Mouse (Mus musculus) forebrain, embryonic 13.5 days (tissue): ENCODE results near the gene Tnfrsf19. TPM values are rescaled to one million over a fixed set of nuclear protein-coding genes. Genes with fewer than 3 reads are reported as not detected.
A peak's percentile ranks its signal among the peaks of the same experiment; 100 is the strongest.

ENCODE experiments used
- ATAC-seq: fragments of 200-750 bp; cut with Nextera tagmentation; 2 replicates; pipeline ENCODE4 v1.8.0; 2017
- H3K27ac ChIP-seq: fragments of 300-500 bp; sonication (generic); 2 replicates; pipeline ENCODE4 v1.5.1; 2015; ENCODE audit warnings: inconsistent platforms, mild to moderate bottlenecking, moderate library complexity
- H3K27me3 ChIP-seq: fragments of 300-500 bp; sonication (generic); 2 replicates; pipeline ENCODE4 v1.6.1; 2015; ENCODE audit warnings: mild to moderate bottlenecking, inconsistent platforms
- H3K36me3 ChIP-seq: fragments of 300-500 bp; sonication (generic); 2 replicates; pipeline ENCODE4 v1.6.1; 2015; ENCODE audit warnings: mild to moderate bottlenecking, inconsistent platforms; ENCODE audit not compliant: poor library complexity, severe bottlenecking
- H3K4me1 ChIP-seq: fragments of 300-500 bp; sonication (generic); 2 replicates; pipeline ENCODE4 v1.6.1; 2015; ENCODE audit warnings: inconsistent platforms
- H3K4me2 ChIP-seq: fragments of 300-500 bp; sonication (generic); 2 replicates; pipeline ENCODE4 v1.6.1; 2015; ENCODE audit warnings: inconsistent platforms, mild to moderate bottlenecking, moderate library complexity
- H3K4me3 ChIP-seq: fragments of 300-500 bp; sonication (generic); 2 replicates; pipeline ENCODE4 v1.5.1; 2015; ENCODE audit warnings: mild to moderate bottlenecking, inconsistent platforms
- H3K9ac ChIP-seq: fragments of 300-500 bp; sonication (generic); 2 replicates; pipeline ENCODE4 v1.6.1; 2015; ENCODE audit warnings: mild to moderate bottlenecking, inconsistent platforms
- H3K9me3 ChIP-seq: fragments of 300-500 bp; sonication (generic); replicated peaks from 2 replicates; pipeline ENCODE4 v1.6.1; 2016; ENCODE audit warnings: inconsistent platforms
- WGBS: fragments of 180-500 bp; shearing (Covaris S2); methylation state at CpG from one replicate; pipeline ENCODE4 v1.1.7; 2015; 5-methylcytosine and 5-hydroxymethylcytosine counted together
- polyA plus RNA-seq: library from polyadenylated mRNA; unstranded; fragments of >200 nt; fragmentation: Nextera tagmentation; extraction: Ambion mirVana; gene quantifications from 2 replicates; pipeline ENCODE4 v1.2.1, GENCODE M21; 2015

Tnfrsf19 gene
- polyA plus RNA-seq, 1 experiment from 2014 or later, result 61.3 TPM

DNA sequence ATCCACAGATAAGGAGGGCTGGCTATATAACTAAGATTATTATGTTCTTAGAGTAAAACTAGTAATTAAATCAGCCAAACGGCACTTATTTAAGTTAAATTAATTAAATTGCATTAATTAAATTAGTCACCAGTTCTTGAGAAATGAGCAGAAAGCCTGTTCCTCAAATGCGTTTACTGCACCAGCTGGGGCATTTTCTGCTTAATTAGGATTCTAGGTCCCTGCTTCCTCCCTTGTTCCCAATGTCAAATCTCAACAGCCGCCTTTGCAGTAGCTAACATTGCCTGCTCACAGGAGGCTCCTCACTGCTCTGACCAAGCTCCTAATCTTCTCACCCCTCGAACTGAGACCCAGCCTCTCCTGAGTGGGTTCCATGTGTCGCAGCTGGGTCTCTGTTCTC is 59.4 kb downstream of the Tnfrsf19 start:
- Histone ChIP-seq H3K4me3 (no peak overlapping the region), H3K4me2 (no peak overlapping the region), H3K27me3 (no peaks in the 10 kb centered on the region), H3K9ac (no peak overlapping the region), H3K36me3 (peaks cover 9% of the 10 kb centered on the region; the same call in 1 of the 2 replicates), H3K4me1 (peaks cover 59% of the 10 kb centered on the region), H3K9me3 (no peaks in the 10 kb centered on the region), H3K27ac (peak overlapping the region; percentile 65; the same call in 1 of the 2 replicates)
- 21% methylated on average over 5 of the region's 5 CpGs for WGBS
- no peak for ATAC-seq

- no peak overlapping the region for H3K4me2 ChIP-seq
- peak overlapping the region; percentile 33; the same call in 1 of the 2 replicates for H3K27ac ChIP-seq
- H3K9ac ChIP-seq, result no peak overlapping the region
- H3K27me3 ChIP-seq, result no peaks in the 10 kb centered on the region
- H3K9me3 ChIP-seq, result no peaks in the 10 kb centered on the region
- no peak for ATAC-seq
- peaks cover 16% of the 10 kb centered on the region; the same call in 1 of the 2 replicates for H3K36me3 ChIP-seq
- peaks cover 54% of the 10 kb centered on the region for H3K4me1 ChIP-seq
- H3K4me3 ChIP-seq, result no peak overlapping the region
- WGBS, result 7% methylated on average over 4 of the region's 4 CpGs
These were observed 61.2 kb downstream of the Tnfrsf19 start for GRCm38 (mm10) chr14:60985077-60985476.

- Histone ChIP-seq H3K4me1 (peaks cover 52% of the 10 kb centered on the region), H3K36me3 (peaks cover 16% of the 10 kb centered on the region; the same call in 1 of the 2 replicates), H3K27ac (0 out of 2 replicates have a peak overlapping the region, but pooled peaks have one; percentile 33), H3K4me3 (no peak overlapping the region), H3K27me3 (no peaks in the 10 kb centered on the region), H3K4me2 (no peak overlapping the region), H3K9ac (no peak overlapping the region), H3K9me3 (no peaks in the 10 kb centered on the region)
- no peak for ATAC-seq
- 58% methylated on average over 6 of the region's 6 CpGs for WGBS
These were observed 62.0 kb downstream of the Tnfrsf19 start for GRCm38 (mm10) chr14:60984266-60984665.

- no peak for ATAC-seq
These were observed 64.2 kb downstream of the Tnfrsf19 start for GRCm38 (mm10) chr14:60982126-60982525.

DNA sequence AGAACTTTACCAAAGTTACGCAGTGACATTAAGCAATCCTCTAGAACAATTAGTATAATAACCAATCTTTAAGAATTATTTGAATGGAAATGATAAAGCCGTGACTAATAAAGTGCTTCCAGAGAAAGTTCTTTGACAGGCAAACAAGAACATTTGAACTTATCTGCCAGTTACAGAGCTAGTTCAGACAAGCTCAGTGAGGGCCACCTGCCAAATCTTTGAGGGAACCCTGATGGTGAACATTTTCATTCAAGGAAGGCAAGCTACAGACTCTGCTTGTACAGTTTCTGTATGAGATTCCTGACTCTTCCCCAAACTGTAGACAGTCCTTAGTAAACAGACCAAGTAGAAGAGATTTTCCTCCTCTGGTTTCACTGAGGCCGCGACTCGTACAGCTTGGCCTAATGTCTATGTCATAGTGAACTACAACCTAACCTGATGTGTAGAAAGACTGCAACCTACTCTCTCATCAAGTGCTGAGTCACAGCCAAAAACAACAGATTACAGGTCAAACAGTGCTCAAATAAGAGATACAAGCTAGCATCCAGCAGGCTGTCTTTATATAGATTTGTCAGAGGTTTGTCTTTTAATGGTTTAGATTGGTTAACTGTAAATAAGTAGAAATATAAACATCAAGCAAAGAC is 65.9 kb downstream of the Tnfrsf19 start:
- peaks cover 16% of the 10 kb centered on the region; the same call in 1 of the 2 replicates for H3K36me3 ChIP-seq
- peaks cover 15% of the 10 kb centered on the region for H3K4me1 ChIP-seq
- H3K9me3 ChIP-seq, result no peaks in the 10 kb centered on the region

More at GRCm38 (mm10) chr14:60982126-60982525, 64.2 kb downstream of the Tnfrsf19 start:
- Histone ChIP-seq H3K9ac (no peak overlapping the region), H3K9me3 (no peaks in the 10 kb centered on the region), H3K27ac (no peak overlapping the region), H3K4me1 (peaks cover 30% of the 10 kb centered on the region), H3K36me3 (peaks cover 16% of the 10 kb centered on the region; the same call in 1 of the 2 replicates), H3K4me2 (no peak overlapping the region), H3K4me3 (no peak overlapping the region), H3K27me3 (no peaks in the 10 kb centered on the region)

GRCm38 (mm10) chr14:60978129-60978528 is 68.2 kb downstream of the Tnfrsf19 start:
- no peaks in the 10 kb centered on the region for H3K9me3 ChIP-seq
- peaks cover 29% of the 10 kb centered on the region for H3K36me3 ChIP-seq
- no peak overlapping the region for H3K9ac ChIP-seq
- 79% methylated on average over 6 of the region's 6 CpGs for WGBS
- ATAC-seq, result no peak
- no peak overlapping the region for H3K27ac ChIP-seq
- no peak overlapping the region for H3K4me3 ChIP-seq
- H3K4me1 ChIP-seq, result no peaks in the 10 kb centered on the region
- H3K4me2 ChIP-seq, result no peak overlapping the region
- no peaks in the 10 kb centered on the region for H3K27me3 ChIP-seq

More for the DNA sequence above, 65.9 kb downstream of the Tnfrsf19 start:
- H3K4me3 ChIP-seq, result no peak overlapping the region
- H3K9ac ChIP-seq, result no peak overlapping the region
- no peak overlapping the region for H3K4me2 ChIP-seq
- 97% methylated on average over 5 of the region's 5 CpGs for whole genome bisulfite sequencing
- no peaks in the 10 kb centered on the region for H3K27me3 ChIP-seq
- ATAC-seq, result no peak
- no peak overlapping the region for H3K27ac ChIP-seq

DNA sequence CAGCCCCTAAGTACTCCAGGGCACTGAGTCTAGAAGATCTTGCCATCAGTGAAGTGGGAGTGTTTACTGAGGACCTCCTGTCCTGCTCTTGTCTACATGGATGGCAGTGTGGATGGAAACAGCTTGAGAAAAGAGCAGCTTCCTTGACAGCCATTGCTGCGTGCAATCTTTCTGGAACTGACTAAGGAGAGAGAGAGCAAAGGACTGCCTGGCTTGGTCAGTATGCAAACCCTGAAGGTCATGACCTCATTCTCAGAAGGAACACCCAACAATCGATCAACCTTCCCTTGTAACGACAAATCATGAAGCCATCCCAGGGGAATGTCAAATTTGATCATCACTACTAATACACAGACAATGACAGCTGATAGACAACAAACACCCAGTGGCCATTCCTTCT is 70.1 kb downstream of the Tnfrsf19 start:
- no peak overlapping the region for H3K4me2 ChIP-seq
- ATAC-seq, result no peak
- H3K4me3 ChIP-seq, result no peak overlapping the region
- peaks cover 31% of the 10 kb centered on the region for H3K36me3 ChIP-seq
- no peaks in the 10 kb centered on the region for H3K27me3 ChIP-seq
- no peak overlapping the region for H3K27ac ChIP-seq
- 89% methylated on average over 3 of the region's 3 CpGs for WGBS
- H3K9ac ChIP-seq, result no peak overlapping the region
- no peaks in the 10 kb centered on the region for H3K4me1 ChIP-seq
- no peaks in the 10 kb centered on the region for H3K9me3 ChIP-seq

DNA sequence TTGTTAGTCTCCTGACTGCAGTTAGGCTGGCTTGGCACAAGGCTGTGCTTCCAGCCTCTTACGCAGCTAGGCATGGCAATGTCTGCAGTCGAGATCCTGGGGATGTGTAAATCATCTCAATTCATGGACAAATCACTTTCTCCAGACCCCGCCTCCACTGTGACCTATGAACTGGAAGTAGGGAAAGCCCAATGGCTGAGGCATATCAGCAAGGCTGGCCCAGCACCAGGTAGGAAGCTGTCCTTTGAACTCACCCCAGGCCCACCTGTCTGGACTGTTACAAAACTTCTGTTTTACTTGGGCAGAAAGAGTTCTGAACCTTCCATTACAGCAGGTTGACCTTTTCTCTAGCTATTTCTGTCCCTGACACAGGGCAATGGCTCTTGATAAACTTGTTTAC is 70.6 kb downstream of the Tnfrsf19 start:
- H3K4me3 ChIP-seq, result no peak overlapping the region
- H3K9me3 ChIP-seq, result no peaks in the 10 kb centered on the region
- no peak overlapping the region for H3K9ac ChIP-seq
- H3K27ac ChIP-seq, result no peak overlapping the region
- no peak for ATAC-seq
- no peaks in the 10 kb centered on the region for H3K4me1 ChIP-seq
- WGBS, result 88% methylated on average over 3 of the region's 3 CpGs
- no peak overlapping the region for H3K4me2 ChIP-seq
- H3K27me3 ChIP-seq, result no peaks in the 10 kb centered on the region
- H3K36me3 ChIP-seq, result peaks cover 30% of the 10 kb centered on the region

DNA sequence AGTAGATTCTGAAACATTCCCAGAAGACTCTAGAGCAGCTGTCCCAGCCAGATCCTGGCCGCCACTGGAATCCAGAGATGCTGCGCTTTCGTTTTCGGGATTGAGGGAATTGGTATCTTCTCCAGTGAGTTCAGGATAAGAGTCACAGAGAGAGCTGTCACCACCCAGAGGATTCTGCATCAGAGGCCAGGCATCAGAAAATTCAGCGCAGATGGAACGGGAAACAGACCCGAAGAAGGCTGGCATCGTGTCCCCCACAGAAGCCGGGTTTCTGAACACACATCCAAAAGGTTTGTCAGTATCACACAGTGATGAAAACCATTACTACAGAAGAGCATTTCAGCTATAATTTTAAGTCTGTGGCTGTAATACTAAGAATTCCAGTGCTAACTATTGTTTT is 75.3 kb downstream of the Tnfrsf19 start:
- H3K36me3 ChIP-seq, result peaks cover 69% of the 10 kb centered on the region
- no peak for ATAC-seq
- WGBS, result 92% methylated on average over 9 of the region's 9 CpGs
- H3K4me1 ChIP-seq, result no peaks in the 10 kb centered on the region
- no peak overlapping the region for H3K4me3 ChIP-seq
- no peaks in the 10 kb centered on the region for H3K9me3 ChIP-seq
- H3K27me3 ChIP-seq, result no peaks in the 10 kb centered on the region
- H3K27ac ChIP-seq, result no peak overlapping the region
- no peak overlapping the region for H3K4me2 ChIP-seq
- H3K9ac ChIP-seq, result no peak overlapping the region

DNA sequence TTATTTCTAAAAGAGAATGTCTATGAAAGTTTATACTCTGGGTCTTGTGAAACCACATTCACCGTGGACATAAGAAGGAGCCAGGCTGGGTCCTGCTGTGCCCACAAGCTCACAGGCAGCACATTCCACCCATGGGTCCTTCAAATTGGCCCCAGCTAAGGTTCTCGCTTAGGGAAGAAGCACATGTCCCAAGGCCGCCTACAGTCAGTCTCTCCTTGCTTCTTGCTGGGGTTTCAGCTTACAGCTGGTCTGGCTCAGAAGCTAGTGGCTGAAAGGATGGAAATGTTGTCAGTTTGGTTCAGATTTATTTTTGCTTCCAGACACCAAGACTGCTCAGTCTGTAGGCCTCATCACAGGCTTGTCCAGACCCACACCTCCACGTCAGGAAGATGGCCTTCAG is 80.2 kb downstream of the Tnfrsf19 start:
- no peak overlapping the region for H3K4me2 ChIP-seq
- H3K36me3 ChIP-seq, result peaks cover 72% of the 10 kb centered on the region
- H3K9ac ChIP-seq, result no peak overlapping the region
- no peak overlapping the region for H3K27ac ChIP-seq
- no peak overlapping the region for H3K4me3 ChIP-seq
- no peak for ATAC-seq
- no peaks in the 10 kb centered on the region for H3K27me3 ChIP-seq
- no peaks in the 10 kb centered on the region for H3K4me1 ChIP-seq
- 92% methylated on average over 4 of the region's 4 CpGs for WGBS
- no peaks in the 10 kb centered on the region for H3K9me3 ChIP-seq

- peaks cover 59% of the 10 kb centered on the region for H3K36me3 ChIP-seq
- ATAC-seq, result no peak
- WGBS, result 91% methylated on average over 7 of the region's 7 CpGs
- H3K9me3 ChIP-seq, result no peaks in the 10 kb centered on the region
- H3K4me3 ChIP-seq, result no peak overlapping the region
- H3K27ac ChIP-seq, result no peak overlapping the region
- no peaks in the 10 kb centered on the region for H3K4me1 ChIP-seq
- H3K9ac ChIP-seq, result no peak overlapping the region
- no peak overlapping the region for H3K4me2 ChIP-seq
- H3K27me3 ChIP-seq, result no peaks in the 10 kb centered on the region
These were observed 82.1 kb downstream of the Tnfrsf19 start for GRCm38 (mm10) chr14:60964016-60964810.

DNA sequence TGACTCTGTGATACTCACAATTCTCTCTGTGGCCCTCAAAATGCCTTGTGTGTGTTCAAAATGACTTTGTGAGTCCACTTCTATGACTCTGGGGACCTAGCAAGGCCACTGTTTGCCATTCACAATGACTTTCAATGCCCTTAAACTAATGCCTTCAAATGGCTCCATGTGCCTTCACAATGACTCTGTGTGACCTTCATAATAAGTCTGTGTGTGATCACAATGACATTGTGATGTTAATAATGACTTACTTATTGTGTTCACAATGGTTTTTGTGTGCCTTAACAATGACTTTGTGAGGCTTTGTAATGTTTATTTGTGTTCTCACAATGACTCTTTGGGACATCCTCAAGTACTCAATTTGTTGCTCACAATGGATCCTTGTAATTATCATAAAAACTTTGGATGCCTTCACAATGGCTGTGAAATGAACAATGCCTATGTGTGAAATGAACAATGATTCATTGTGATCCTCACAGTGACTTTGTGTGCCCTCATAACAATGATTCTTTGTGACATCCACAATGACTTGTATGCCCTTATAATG is 88.6 kb downstream of the Tnfrsf19 start:
- 0 out of 2 replicates have a peak, but pooled peaks cover 3% of the 10 kb centered on the region for H3K36me3 ChIP-seq
- no peaks in the 10 kb centered on the region for H3K4me1 ChIP-seq
- no peak for ATAC-seq
- no peak overlapping the region for H3K9ac ChIP-seq
- no peaks in the 10 kb centered on the region for H3K9me3 ChIP-seq
- no peak overlapping the region for H3K4me2 ChIP-seq
- no peak overlapping the region for H3K27ac ChIP-seq
- no peaks in the 10 kb centered on the region for H3K27me3 ChIP-seq
- H3K4me3 ChIP-seq, result no peak overlapping the region
